Mouse (Mus musculus) kidney, postnatal 25 days (tissue): Measurements from ENCODE around the gene Fgfr2.

Source experiments
- DNase-seq, 2 experiments: peaks; one replicate each; pipeline ENCODE4 v3.0.0; 2021; ENCODE audit warnings: mixed read lengths in 2 of 2

The Fgfr2 gene

DNA sequence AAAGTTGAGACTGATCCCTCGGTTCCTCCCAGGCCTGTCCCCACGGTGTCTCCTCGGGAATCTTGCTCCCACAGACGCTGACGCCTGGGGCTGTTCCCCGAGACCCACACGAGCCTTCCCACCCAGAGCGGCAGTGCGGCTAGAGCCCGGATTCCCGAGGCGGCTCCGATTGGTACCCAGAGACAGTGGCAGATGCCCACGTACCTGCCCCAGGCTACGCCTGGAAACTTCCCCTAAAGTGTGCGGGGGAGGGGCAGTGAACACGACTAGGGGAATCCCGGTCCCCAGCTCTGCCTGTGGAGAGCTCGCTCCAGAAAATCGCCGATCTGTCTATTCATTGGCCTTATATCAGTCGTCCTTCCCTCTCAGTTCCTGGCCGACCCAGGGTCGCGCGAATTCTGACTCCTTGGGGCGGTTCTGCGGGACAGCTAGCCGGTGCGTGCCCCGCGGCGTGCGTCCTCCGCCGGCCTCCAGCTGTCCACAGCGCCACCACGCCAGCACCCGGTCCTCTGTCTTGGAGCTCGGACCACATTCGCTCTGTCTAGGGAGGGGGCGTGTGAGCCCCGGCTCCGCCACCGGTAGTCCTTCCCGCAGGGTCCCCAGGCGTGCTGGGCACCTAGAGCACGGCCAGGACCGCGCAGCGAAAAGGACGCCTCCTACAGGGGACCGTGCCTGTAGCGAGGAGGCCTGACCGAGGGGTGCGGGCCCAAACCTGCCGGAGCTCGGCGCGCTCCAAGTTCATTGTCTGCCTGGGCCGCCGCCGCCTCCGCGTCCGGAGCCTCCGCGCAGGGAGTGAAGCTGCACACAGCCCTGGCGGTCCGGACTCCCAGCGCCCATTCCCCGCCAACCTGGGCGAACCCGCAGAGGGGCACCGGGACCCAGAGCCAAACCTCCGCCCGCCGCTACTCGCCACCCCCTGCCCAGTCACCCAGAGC lies 806.8 kb downstream of the Fgfr2 start:
- peak; percentile 71 to 81 for DNase-seq

DNA sequence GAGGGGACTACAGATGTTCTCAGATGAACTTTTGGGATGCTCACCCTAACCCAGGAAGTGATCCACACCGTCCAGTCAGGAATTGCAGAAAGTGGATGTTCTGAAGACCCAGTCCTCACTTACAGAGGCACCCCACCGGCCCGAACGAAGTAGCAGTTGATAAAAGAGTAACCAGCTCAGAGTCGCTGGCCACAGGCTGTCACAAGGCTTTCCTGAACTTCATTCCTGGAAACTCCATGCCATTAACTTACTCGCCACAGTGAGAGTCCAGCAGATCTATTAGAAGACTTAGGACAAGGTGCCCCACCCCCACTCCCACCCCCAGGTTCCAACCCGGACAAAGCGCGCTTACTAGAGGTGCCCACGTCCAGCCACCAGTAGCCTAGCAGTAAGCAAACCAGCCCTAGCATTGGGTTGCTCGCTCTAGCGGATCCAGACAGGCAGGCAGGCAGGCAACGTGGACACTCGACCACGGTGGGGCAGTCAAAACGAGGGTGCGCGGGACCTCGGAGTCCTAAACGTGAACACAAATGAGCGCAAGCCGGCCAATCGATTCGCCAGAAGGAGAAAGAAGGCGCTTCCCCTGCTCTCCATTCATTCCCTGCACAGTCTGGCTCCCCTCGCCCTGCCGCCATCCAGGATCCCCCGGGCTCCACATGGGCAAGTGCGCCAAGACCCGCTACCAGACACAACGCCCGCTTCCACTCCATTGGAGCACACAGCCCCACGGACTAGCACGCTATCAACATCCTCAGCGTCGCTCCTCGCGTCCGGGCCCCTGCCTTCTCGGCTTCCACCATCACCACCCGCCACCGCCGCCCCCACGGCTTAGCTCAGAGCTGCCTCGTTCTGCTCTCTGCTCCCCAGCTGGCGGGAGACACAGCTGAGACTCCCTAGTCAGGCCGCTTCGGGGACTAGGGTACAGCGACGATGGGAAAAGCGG lies 807.7 kb downstream of the Fgfr2 start:
- DNase-seq = peak; percentile 79 to 91

GRCm38 (mm10) chr7:132312396-132312795 lies 810.8 kb downstream of the Fgfr2 start:
- DNase-seq = peak; percentile 15 to 76

DNA sequence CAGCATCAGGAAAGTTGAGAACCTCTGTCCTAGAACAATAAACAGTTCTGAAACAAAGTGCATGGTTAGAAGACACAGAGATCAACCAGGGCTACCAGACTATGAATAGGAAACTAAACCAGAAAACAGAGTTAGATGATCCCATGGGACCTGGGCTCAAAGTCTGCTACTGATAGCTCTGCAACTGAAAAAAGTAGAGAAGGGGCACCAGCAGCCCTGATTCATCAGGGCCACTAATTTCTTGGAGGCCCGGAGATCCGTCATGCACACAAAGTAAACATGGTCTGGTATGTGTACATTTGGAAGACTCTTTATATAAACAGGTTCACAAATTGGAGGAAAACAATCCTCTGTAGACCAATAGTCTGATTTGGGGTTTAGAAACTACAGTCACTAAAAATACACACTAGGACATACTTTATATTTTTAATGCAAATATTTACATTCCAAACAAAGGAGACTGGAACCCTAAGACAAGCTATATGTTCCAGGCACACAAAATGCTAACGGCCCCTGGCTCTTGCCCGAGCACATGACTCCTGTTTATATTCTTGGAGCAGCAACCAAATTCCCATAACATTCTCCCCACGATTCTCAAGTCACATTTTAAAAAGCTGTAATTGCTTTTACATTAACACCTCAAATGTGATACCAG lies 814.5 kb downstream of the Fgfr2 start:
- DNase-seq = no peak

- DNase-seq = peak; percentile 38 to 75
These were observed 815.4 kb downstream of the Fgfr2 start for GRCm38 (mm10) chr7:132307722-132308271.

- no peak for DNase-seq
These were observed 816.3 kb downstream of the Fgfr2 start for GRCm38 (mm10) chr7:132306671-132307412.

DNA sequence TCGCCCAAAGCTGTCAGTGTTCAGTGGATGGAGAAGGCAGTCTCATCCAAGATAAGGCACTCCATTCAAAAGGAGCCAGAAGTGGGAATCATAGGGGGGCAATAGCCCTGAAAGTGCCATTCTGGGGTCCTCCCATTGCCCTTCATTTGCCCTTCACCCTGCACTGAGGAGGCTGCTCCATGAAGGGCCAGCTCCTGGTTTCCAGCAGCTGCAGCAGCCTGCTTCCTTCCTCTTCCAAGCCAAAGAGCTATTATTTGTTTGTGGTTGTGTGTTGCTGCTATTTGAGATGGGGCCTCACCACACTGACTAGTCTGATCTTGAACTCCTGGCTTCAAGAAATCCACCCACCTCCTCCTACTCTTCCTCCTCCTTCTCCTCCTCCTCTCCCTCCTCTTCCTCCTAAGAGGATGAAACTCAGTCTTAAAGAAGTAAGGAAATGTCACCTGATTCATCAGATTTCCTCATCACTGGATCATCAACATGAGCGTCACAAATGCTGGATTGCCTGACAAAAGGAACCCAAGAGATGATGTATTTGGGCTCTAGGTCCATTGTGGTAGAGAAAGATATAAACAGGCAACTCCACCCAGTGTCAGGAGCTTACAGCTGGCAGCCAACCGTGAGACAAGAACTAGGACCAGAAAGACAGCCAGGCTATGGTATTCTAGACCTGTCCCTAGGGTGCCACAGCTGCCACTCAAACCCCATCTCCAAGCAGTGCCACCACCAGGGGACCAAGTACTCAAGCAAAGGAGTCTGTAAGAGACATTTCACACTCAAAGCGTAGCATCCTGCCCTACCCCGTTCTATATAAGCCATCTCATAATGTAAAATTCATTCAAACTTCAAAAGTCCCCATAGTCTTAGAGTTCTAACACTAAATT lies 817.4 kb downstream of the Fgfr2 start:
- no peak for DNase-seq

DNA sequence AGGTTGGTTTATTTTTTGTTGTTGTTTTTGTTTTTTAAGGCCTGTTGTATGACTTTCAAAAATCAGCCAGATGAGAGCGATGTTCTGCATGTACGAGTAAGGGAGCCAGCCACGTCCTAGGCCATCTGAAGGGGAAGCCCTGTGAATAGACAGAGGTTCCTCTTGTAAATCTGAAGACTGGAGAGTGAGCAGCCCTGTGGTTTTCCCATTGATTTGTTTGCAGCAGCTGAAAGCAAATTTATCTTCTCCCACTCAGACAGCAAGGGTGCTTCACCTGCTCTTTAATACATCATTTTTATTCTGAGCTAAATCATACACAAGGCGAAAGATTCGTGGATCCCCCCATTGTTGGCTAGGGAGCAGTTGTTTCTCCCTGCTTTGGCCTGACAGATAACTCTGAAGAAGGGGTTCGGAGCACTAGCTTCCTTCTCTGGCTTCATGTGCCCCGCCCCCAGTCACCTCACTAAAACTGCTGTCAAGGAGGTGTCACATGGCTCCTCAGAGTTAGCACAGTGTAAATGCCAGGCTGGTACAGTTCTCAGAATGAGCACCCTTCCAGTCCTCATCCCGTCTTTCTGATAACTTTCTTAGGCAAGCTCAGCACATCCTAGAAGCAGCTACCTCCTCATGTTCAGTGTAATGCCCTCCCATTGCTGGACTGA lies 818.6 kb downstream of the Fgfr2 start:
- no peak for DNase-seq

DNA sequence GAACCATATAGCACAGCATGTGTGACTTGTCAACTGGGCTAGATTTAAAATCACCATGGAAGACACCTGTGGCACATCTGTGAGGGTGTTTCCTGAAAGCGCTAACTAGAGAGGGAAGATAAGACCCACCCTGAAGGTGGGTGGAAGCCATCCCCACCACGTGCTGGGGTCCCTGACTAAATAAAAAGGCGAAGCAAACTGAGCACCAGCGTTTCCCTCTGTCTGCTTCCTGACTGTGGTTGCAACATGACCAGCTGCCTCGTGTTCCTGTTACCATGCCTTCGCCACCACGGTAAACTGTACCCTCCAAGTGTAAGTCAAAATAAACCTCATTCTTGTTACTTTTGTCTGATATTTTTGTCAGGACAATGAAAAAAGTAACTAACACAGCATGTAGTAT lies 819.2 kb downstream of the Fgfr2 start:
- DNase-seq = no peak

DNA sequence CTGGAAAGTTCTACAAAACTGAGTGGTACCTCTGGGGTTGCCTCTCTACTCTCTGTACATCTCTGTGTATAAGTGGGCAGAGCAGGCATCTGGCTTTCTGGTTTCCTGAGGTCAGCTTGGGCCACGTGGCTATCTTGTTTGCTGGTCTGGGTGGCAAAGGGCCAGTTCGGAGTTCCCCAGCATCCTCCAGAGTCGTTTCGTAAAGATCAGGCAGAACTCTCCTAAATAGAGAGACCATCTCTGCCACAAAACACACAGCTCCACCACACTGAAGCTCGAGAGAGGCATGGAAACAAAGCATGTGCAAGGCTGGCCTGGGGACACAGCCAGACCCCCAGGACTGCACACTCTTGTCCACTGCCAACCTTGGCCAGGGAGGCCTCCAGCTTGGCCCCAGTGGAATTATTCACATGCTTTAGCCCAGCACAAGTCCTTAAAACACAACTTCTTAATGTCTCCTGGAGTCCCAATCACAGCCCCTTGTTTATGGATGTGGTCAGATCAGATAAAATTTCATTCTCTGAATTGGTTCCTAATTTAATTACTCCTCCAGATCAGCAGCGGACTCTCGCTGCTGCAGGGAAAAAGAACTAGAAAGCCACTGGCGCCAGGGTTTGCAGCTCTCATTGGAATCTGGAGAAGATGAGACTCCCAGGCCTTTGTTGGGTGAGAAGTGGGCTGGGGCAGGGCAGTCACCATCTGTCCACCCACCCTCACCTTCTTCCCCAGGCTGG lies 820.5 kb downstream of the Fgfr2 start:
- peak; percentile 59 to 67 for DNase-seq

DNA sequence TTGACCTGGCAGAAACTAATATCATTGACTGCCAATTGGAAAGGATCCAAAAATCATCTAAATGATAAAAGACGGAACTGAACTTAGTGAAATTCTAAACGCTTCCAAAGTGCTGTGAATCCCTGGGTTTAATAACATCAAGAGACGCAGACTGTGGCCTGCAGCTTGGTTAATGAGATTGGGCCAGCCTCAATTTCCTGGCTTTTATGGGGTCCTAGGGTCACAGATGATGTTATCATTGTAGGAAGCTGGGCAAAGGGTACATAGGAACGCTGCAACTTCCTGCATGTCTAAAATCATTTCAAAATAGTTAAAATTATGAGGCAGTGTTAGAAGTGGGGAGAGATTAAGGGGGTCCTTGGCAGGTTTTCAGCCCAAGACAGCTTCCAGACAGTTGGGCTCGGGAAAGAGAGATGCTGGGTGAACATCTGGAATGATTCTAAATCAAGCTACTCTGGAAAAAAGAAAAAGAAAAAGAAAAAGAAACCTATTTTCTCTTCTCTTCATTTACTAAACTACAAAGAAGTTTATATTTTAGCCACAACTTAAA lies 823.4 kb downstream of the Fgfr2 start:
- DNase-seq = peak in 1 of 2 experiments; percentile 38

DNA sequence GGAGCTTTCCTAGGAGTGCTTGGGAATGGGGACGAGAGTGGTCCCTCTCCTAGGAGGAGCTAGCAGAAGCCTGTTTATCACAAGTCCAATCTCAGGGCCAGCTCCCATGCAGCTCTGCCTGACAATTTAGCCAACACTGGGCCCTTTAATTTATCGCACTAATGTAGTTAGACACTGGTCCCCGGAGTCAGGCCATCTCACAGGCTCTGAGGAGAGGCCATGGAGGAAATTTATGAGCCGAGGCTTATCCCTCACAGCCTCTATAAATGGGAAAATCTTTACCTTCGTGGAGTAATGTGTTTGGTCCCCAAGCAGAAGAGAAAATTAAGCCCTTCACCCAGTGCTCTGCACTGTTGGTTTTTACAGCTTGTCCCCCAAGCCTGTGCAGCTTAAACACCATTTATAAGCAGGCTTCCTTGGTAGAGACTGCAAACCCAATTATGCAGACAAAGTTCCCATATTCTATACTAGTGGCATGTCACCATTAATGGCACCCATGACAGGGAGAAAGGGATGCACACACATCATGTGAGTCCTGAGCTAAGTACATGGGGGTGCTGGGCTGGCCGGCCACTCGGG lies 824.6 kb downstream of the Fgfr2 start:
- DNase-seq = no peak

DNA sequence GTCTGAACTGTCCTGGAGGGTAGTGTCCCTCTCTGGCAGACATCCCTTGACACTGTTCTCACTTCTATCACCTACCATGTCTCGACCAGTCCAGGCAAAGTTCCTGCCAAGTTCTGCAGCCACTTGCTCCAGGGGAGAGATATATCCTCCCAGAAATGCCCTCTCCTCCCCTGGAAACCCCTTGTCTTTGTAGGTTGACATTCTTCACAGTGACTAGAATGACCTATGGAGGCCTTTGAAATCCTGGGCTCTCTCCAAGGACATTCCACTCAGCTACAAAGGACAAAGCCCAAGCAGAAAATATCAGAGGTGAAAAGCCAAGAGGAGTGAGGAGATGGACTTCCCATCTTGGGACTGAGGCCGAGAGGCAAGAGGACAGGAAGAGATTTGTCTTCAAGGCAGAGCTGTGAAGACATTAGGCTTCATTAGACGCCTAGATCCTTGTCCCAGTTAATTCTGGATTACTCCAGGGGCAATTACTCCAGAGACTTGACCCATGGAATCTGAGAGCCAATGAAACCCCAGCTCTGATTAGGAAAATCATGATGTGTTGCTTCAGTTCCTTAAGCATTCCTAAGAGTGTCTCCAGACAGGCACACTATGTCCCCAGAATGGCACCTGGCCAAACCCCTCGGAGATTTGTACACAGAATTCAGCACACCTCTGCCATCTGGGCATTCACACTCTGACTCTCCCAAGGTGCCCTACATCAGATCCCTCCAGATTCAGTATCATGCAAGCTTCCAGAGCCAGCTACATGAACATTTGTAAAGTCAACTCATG lies 826.3 kb downstream of the Fgfr2 start:
- peak; percentile 54 to 72 for DNase-seq

- peak in 1 of 2 experiments; percentile 26 for DNase-seq
These were observed 827.0 kb downstream of the Fgfr2 start for GRCm38 (mm10) chr7:132296132-132296531.

GRCm38 (mm10) chr7:132287340-132287664 lies 835.8 kb downstream of the Fgfr2 start:
- DNase-seq = no peak

- peak in 1 of 2 experiments; percentile 26 for DNase-seq
These were observed 836.4 kb downstream of the Fgfr2 start for GRCm38 (mm10) chr7:132286630-132287339.

- DNase-seq = no peak
These were observed 838.4 kb downstream of the Fgfr2 start for GRCm38 (mm10) chr7:132284795-132285194.
